Mouse (Mus musculus): ENCODE results near the gene Noc2l.

DNA sequence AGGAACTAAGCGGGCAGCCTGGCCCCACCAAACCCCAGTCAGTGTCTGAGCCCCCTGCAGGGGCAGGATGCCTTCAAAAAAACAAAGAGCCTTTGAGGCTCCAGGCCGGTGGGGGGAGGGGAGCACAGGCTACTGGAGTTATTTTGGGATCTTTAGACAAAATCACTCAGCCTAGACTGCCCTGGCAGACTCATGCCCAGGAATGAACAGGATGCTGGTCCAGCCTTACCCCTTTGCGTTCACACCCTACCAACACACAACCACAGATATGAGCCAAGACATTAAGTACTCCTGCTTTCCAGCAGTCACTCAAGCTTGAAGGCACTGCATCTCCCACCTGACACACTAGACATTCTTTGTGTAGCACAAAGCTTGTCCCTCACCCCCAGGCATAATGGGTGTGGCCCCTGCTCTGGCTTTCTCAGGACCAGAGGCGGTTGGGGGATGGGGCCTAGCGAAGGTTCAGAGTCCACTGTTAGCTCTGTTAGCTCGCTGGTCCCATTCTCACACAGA, 46.9 kb upstream of the Noc2l start:
- TF ChIP-seq CTCF (conservative IDR thresholded peaks at IDR 0.05; ENCODE audit: low read length) (no peak), POU5F1 (IDR thresholded peaks at IDR 0.05; ENCODE audit: borderline replicate concordance, low read length) (no peak), NANOG (IDR thresholded peaks at IDR 0.05; ENCODE audit: borderline replicate concordance, low read length) (peak; percentile 52; the same call in 1 of the 2 replicates)

All from E14TG2a.4 (cell line).